Mouse (Mus musculus): ENCODE data around the gene Zfp759. TPM values are rescaled to one million over a fixed set of nuclear protein-coding genes. Genes with fewer than 3 reads are reported as not detected.
"Not testable (repeated sequence)": the region's sequence is repeated elsewhere in the genome, so short reads cannot be mapped to it uniquely, and the experiment has no call there.

Gene Zfp759
- polyA plus RNA-seq, 1 experiment: 0.40 TPM

DNA sequence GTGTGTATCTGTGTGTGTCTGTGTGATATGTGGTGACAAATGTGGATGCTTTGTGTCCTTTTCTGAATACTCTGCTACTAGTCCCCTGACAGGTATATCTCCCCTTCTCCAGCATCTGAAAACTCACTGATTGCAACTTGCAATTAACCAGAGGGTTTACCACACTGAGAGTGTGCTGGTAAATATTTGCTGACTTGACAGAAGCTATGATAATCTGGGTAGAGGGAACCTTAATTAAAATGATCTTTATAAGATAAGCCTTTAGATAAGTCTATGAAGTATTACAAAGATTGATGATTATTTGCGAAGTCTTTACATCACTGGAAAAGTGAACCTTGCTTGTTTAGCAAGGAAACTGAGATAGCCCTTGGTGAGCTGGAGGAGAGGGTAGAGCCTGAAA, 3.0 kb downstream of the Zfp759 start:
- H3K27me3 ChIP-seq (ENCODE audit: control insufficient read depth, insufficient read depth, insufficient read length): no peaks in the 10 kb centered on the region
- no peak for TF ChIP-seq MAX (IDR thresholded peaks at IDR 0.05)
- TF ChIP-seq FOSL1 (IDR thresholded peaks at IDR 0.05; ENCODE audit: insufficient read depth, low read length, poor library complexity, severe bottlenecking): no peak
- TF ChIP-seq USF1 (IDR thresholded peaks at IDR 0.05; ENCODE audit: low read depth): no peak
- no peak for TF ChIP-seq MYOG (IDR thresholded peaks at IDR 0.05; ENCODE audit: control insufficient read depth, extremely low read depth, insufficient read length)
- no peak for TF ChIP-seq CEBPB (IDR thresholded peaks at IDR 0.05; ENCODE audit: low read depth)

GRCm38 (mm10) chr13:67127507-67127906, 6.0 kb downstream of the Zfp759 start:
- H3K79me2 ChIP-seq (ENCODE audit: control insufficient read depth, insufficient read depth); H3K4me3 ChIP-seq (ENCODE audit: insufficient read depth, poor library complexity, severe bottlenecking); H3K27me3 ChIP-seq (ENCODE audit: control insufficient read depth, insufficient read depth, insufficient read length); H3K36me3 ChIP-seq (ENCODE audit: control insufficient read depth, insufficient read depth); H3K79me3 ChIP-seq (ENCODE audit: low read depth); H3ac ChIP-seq (ENCODE audit: control insufficient read depth, insufficient read length, low read depth): not testable (repeated sequence)

More for the DNA sequence above, 3.0 kb downstream of the Zfp759 start:
- Histone ChIP-seq H3K79me3 (ENCODE audit: low read depth) (no peaks in the 10 kb centered on the region), H3K79me2 (ENCODE audit: control insufficient read depth, insufficient read depth) (no peaks in the 10 kb centered on the region), H3ac (ENCODE audit: control insufficient read depth, insufficient read length, low read depth) (no peak overlapping the region), H3K4me3 (ENCODE audit: insufficient read depth, poor library complexity, severe bottlenecking) (no peak overlapping the region), H3K36me3 (ENCODE audit: control insufficient read depth, insufficient read depth) (no peaks in the 10 kb centered on the region)

DNA sequence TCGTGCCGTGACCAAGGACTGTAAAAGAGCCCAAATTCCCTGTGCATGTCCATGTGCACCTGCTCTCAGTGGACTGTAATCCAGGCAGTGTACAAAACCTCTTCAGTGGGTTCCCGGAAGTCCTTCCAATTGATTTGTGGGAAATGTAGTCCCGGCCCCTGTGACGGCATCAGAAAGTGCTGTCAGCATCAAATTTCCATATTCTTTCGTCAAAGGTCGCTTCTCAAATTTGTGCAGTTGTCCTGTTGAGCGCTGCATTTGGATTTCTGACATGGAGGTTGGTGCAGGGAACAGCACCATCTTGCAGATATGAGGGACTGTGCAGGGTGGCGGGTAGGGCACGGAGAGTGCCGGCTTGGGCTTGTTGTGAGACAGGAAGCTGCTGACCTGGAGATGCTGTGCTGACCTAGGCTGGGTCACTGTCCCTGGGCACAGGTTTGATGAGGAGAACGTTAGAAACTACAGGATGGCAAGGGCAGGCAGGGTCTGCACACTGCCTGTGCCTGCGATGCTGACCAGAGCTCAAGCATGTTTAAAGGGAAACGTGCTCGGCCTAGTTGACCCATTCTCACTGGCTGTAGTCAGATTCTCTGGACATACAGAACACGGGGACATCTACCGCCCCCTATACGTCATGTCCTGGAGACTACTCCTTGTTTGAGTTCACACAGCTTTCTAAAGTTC, 6.7 kb downstream of the Zfp759 start:
- Histone ChIP-seq H3ac (ENCODE audit: control insufficient read depth, insufficient read length, low read depth) (peak overlapping the region; percentile 87), H3K36me3 (ENCODE audit: control insufficient read depth, insufficient read depth) (no peaks in the 10 kb centered on the region), H3K27me3 (ENCODE audit: control insufficient read depth, insufficient read depth, insufficient read length) (no peaks in the 10 kb centered on the region), H3K4me3 (ENCODE audit: insufficient read depth, poor library complexity, severe bottlenecking) (peak overlapping the region; percentile 39), H3K79me3 (ENCODE audit: low read depth) (no peaks in the 10 kb centered on the region), H3K79me2 (ENCODE audit: control insufficient read depth, insufficient read depth) (no peaks in the 10 kb centered on the region)
- TF ChIP-seq USF1 (IDR thresholded peaks at IDR 0.05; ENCODE audit: low read depth) (no peak), CTCF (IDR thresholded peaks at IDR 0.05; ENCODE audit: control insufficient read depth, insufficient read depth, insufficient read length) (no peak)

GRCm38 (mm10) chr13:67166122-67166521, 44.7 kb downstream of the Zfp759 start:
- not testable (repeated sequence) for H3K27me3 ChIP-seq (ENCODE audit: control insufficient read depth, insufficient read depth, insufficient read length); H3K79me2 ChIP-seq (ENCODE audit: control insufficient read depth, insufficient read depth); H3K36me3 ChIP-seq (ENCODE audit: control insufficient read depth, insufficient read depth); H3ac ChIP-seq (ENCODE audit: control insufficient read depth, insufficient read length, low read depth); H3K79me3 ChIP-seq (ENCODE audit: low read depth); H3K4me3 ChIP-seq (ENCODE audit: insufficient read depth, poor library complexity, severe bottlenecking)

GRCm38 (mm10) chr13:67172991-67173722, 51.7 kb downstream of the Zfp759 start, which contains the start of gene Rsl1:
Gene Rsl1 (plus strand): TSS chr13:67173182.
- H3K79me3 ChIP-seq (ENCODE audit: low read depth); H3K27me3 ChIP-seq (ENCODE audit: control insufficient read depth, insufficient read depth, insufficient read length); H3K36me3 ChIP-seq (ENCODE audit: control insufficient read depth, insufficient read depth); H3K79me2 ChIP-seq (ENCODE audit: control insufficient read depth, insufficient read depth): not testable (repeated sequence)
- H3K4me3 ChIP-seq (ENCODE audit: insufficient read depth, poor library complexity, severe bottlenecking): peak within 1 kb of the TSS; percentile 6
- H3ac ChIP-seq (ENCODE audit: control insufficient read depth, insufficient read length, low read depth): peak within 1 kb of the TSS; percentile 12

- H3K36me3 ChIP-seq (ENCODE audit: control insufficient read depth, insufficient read depth): no peaks in the 10 kb centered on the region
- no peak overlapping the region for H3K4me3 ChIP-seq (ENCODE audit: insufficient read depth, poor library complexity, severe bottlenecking)
- TF ChIP-seq USF1 (IDR thresholded peaks at IDR 0.05; ENCODE audit: low read depth) (no peak), MYOD1 (IDR thresholded peaks at IDR 0.05; ENCODE audit: control insufficient read depth, insufficient read length, low read depth) (no peak), FOSL1 (IDR thresholded peaks at IDR 0.05; ENCODE audit: insufficient read depth, low read length, poor library complexity, severe bottlenecking) (no peak), CTCF (IDR thresholded peaks at IDR 0.05; ENCODE audit: control insufficient read depth, insufficient read depth, insufficient read length) (no peak), CEBPB (IDR thresholded peaks at IDR 0.05; ENCODE audit: low read depth) (no peak), MAX (IDR thresholded peaks at IDR 0.05) (no peak), MYOG (IDR thresholded peaks at IDR 0.05; ENCODE audit: control insufficient read depth, extremely low read depth, insufficient read length) (no peak)
- H3K79me3 ChIP-seq (ENCODE audit: low read depth): no peaks in the 10 kb centered on the region
- H3ac ChIP-seq (ENCODE audit: control insufficient read depth, insufficient read length, low read depth): no peak overlapping the region
- no peaks in the 10 kb centered on the region for H3K27me3 ChIP-seq (ENCODE audit: control insufficient read depth, insufficient read depth, insufficient read length)
- H3K79me2 ChIP-seq (ENCODE audit: control insufficient read depth, insufficient read depth): no peaks in the 10 kb centered on the region
Measured at GRCm38 (mm10) chr13:67173723-67174055, 52.2 kb downstream of the Zfp759 start.

Other genes with a start within 250 kb of the Zfp759 start
- gene Gm10767, start 216.7 kb upstream of the Zfp759 start, polyA plus RNA-seq (2012; fragmentation: generic; extraction: Trizol): 0.30 TPM
- gene Zfp712, start 60.5 kb upstream of the Zfp759 start, polyA plus RNA-seq (2012; fragmentation: generic; extraction: Trizol): 0.09 TPM
- 0.23 TPM for gene Zfp708, start 23.7 kb upstream of the Zfp759 start, polyA plus RNA-seq (2012; fragmentation: generic; extraction: Trizol)
- gene Gm28557, start 13.1 kb upstream of the Zfp759 start, polyA plus RNA-seq (2012; fragmentation: generic; extraction: Trizol): 0.91 TPM
- gene Rslcan18, start 5.4 kb upstream of the Zfp759 start, polyA plus RNA-seq (2012; fragmentation: generic; extraction: Trizol): 0.08 TPM
- gene Rsl1, start 51.5 kb downstream of the Zfp759 start, polyA plus RNA-seq (2012; fragmentation: generic; extraction: Trizol): 0.66 TPM
- 0.08 TPM for gene Zfp455, start 72.8 kb downstream of the Zfp759 start, polyA plus RNA-seq (2012; fragmentation: generic; extraction: Trizol)
- gene Zfp458, start 156.8 kb downstream of the Zfp759 start, polyA plus RNA-seq (2012; fragmentation: generic; extraction: Trizol): 0.32 TPM
- gene Zfp457, start 184.8 kb downstream of the Zfp759 start, polyA plus RNA-seq (2012; fragmentation: generic; extraction: Trizol): 0.12 TPM
- 0.54 TPM for gene Zfp595, start 210.9 kb downstream of the Zfp759 start, polyA plus RNA-seq (2012; fragmentation: generic; extraction: Trizol)
- gene Gm28044, start 238.9 kb downstream of the Zfp759 start, polyA plus RNA-seq (2012; fragmentation: generic; extraction: Trizol): 0.90 TPM
- gene Zfp953, start 238.9 kb downstream of the Zfp759 start, polyA plus RNA-seq (2012; fragmentation: generic; extraction: Trizol): 0.16 TPM